Mouse (Mus musculus) kidney, postnatal 25 days (tissue): Measurements from ENCODE around the gene Calcoco1.

ENCODE experiments used
- DNase-seq, 2 experiments: peaks; one replicate each; pipeline ENCODE4 v3.0.0; 2021; ENCODE audit warnings: mixed read lengths in 2 of 2

The Calcoco1 gene

DNA sequence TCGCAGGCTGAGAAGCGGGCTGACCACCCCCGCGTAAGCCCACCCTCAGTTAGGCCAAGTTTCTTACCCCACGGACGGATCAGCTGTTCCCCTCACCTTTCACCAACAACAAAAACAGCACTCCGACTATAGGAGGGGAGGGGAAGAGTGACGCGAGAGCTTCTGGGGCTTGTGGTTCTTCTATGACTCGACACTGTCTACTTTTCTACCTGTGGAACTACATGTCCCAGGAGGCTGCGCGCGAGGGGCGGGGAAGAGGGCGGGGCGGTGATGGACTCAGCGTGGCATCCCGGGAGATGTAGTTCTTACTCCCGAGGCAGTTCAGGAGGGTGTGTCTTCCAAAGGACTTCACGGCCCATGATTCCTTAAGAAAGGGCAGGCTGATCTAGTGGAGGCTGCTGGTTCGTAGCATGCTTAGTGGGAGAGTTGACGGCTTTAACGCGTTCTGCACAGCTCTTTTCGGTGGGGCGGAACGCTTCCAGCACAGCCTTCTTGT is at the start of gene Calcoco1:
TSS of gene Calcoco1 (minus strand) at position 199 of the 496 bp plus-strand sequence.
- peak; percentile 97 to 98 for DNase-seq

DNA sequence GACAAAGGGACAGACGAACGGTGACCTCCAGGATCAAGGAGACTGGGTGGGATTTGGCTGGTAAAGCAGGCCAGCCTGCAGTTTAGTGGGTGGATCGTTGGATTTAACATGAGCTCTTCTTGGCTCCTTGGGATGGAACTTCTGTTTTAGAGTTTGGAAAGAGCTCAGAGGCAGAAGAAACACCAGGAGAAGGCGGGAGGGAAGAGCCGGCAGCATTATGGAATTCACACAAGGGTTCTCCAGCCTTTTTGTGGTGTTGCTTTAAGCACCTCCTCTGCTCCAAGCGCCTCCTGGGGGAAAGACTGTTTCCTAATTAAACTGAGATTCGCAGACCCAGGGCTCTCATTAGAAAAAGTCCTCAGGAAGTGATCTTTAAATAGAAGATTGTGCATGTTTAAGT is 48.9 kb upstream of the Calcoco1 start:
- DNase-seq, result no peak

DNA sequence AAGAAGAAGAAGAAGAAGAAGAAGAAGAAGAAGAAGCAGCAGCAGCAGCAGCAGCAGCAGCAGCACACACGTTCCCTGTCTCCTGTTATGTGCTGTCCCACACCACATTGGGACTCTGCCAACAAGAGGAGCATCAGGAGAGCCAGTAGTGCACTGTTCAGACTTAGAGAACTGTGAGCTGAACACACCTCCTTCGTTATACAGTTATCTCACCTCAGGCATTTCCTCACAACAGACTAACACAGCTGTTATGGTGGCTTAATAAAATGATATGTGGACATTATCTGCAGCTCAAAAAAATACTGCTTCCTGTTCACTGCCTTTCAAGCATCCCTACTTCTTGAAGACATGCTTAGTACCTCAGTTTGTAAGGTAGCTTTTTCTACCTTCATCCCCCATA is 43.2 kb upstream of the Calcoco1 start:
- DNase-seq, result no peak

DNA sequence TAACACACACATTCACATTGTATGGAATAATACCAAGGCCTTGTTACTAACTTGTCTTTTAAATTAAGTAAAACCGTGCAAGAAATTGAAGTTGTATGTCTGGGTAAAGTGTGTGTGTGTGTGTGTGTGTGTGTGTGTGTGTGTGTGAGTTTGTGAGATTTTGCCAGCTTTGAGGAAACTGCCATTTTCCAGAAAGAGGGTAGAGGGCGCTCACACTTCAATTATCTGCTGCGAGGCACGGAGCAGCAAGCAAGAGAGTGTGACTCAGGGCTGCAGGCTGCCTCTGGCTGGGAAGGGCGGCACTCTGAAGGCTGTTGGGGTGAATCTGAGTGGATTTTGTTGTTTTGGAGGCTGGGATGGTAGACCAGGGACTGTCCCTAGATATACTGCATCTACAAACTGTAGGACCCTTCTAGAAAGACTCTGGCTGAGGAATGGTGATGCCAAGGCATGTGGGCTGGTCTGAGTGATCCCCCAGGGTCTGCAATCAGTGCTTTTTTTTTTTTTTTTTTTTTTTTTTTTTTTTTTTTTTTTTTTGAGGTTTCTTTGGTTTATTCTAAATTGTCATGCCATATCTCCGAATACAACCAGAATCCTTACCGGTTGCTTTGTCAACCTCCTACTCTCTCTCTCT is 39.9 kb upstream of the Calcoco1 start:
- DNase-seq, result peak; percentile 53 to 73

DNA sequence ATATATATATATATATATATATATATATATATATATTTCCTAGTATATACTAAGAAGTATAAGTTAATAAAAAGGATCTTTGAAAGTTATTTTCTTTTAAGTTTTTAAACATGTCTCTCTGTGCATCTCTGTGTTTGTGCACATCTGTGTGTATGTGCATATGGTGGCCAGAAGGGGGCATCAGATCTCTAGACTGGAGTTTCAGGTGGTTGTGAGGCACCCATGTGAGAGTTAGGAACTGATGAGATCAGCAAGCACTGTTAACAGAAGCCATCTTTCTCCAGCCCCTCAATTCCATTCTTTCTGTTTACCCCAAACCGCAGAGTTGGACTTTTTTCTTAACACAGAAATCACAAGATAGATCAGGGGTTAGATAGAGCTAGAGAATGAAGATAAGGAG is 35.7 kb upstream of the Calcoco1 start:
- DNase-seq, result no peak

DNA sequence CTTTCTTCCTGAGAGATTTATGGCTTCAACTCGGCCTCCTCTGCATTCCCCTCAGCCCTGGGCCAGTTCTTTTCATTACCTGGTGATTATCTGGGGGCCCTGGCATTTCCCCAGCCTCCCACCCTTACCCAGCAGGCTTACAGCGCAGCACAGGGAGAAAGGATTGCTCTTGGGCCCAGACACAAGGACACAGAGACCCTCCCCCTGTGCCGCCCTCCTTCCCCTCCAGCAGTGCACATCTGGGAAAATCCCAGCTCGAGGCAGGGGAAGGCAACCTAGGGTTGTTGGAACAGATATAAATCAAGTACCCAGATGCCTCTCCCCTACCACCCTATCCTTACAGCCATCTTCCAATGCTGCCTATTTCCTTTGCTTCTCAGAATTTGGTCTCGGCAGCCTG is 33.1 kb upstream of the Calcoco1 start:
- no peak for DNase-seq

DNA sequence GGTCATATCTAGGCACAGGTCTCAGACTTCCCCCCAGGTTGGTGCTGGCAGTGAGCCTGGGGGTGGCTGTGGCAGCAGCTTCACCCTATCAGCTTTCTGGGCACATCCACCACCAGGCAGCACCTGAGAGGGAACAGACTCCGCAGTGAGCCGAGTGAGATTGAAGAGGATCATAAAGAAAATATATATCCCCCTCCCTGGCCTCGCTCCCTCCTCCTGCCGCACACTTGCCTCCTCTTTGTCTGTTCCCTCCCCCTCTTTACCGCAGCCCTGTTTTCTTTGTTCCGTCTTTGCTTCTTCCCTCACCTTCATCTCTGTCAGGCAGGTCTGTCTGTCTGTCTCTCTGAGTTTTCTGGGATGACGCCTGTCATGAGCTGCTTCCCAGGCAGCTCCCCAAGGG is 32.4 kb upstream of the Calcoco1 start:
- DNase-seq, result no peak

DNA sequence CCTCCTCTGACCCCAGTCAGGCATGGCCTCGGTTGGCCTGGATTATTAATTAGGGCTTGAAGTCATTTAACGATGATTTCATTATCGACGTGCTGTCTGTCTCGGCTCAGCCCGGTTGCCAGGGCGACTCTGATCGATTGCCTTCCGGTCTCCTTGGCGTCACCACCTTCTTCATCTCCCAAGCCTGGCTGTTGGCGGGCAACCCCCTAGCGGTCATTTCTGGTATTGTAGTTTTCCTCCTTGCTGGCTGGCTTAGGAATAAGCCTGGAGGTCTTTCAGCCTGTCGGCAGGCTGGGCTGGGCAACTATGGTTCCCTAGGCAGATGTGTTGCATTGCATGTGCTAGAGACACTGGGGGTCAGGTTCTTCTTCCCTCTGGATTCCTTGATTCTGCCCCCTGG is 31.2 kb upstream of the Calcoco1 start:
- peak; percentile 49 to 61 for DNase-seq

DNA sequence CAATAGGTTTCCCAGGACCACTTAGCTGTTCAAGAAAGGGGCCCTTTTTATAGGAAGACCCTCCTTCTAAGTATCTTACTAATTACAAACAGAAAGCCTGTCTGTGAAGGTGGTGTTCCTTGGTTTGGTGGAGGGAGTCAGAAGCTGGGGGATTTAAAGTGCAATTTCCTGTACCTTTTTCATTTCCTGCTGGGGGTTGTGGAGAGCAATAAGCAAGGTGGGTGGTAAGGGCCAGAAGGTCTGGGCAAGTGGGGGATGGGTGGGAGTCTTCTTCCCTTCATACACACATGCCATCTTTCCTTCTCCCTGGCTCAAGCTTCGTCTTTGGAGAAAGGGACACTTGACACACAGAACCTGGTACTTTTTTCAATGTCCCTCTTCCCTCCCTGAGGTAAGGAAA is 30.2 kb upstream of the Calcoco1 start:
- no peak for DNase-seq

DNA sequence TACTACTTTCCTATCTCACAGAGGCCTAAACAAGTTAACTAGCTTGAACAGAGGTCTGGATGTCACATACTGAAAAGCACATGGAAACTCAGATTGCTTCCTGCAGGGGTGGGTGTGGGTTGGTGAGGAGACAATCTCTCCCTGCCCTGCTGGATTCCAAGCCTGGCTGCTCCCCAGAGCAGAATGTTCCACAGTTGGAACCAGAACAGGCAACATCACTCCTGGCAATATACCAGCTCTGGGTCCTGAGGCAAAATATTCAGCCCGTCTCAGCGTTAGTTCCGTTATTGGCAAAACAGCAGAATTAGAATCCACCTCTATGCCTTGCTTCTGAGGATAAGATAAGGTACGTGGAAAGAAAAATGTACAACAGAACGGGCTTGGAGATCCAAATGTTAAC is 28.3 kb upstream of the Calcoco1 start:
- no peak for DNase-seq

DNA sequence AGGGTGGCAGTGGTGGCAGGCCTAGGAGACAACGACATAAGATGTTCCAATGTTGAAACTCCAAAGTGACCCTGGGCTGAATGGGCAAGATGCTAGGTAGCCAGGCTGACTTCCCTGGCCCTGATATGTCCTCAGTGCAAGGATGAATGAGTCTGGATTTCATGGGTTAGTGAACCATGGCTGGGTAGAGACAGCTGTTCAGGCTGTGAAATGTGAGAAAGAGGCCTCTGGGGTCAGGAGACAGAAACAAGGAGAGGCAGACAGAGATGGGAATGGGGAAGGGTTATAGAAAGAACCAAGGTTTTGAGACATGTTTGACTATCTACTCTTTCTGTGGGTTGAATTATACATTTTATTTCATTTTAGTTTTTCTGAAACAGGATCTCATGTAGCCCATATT is 27.1 kb upstream of the Calcoco1 start:
- DNase-seq, result no peak

DNA sequence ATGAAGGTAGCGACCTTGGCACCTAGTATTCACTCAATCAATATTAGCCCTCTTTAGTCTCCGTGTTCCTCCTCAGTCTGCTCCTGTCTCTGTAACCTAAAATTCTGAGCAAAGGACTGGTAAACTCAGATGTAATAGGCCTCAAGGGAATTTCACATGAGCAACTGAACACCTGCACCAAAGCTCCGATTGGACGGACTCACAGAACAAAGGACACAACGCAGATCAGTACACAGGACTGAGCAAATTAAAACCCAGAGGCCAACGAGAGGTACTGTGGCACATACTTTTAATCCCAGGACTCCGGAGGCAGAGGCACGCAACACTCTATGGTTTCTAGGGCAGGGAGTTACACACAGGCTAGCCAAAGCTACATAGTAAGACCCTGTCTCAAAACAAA is 25.9 kb upstream of the Calcoco1 start:
- DNase-seq, result no peak

DNA sequence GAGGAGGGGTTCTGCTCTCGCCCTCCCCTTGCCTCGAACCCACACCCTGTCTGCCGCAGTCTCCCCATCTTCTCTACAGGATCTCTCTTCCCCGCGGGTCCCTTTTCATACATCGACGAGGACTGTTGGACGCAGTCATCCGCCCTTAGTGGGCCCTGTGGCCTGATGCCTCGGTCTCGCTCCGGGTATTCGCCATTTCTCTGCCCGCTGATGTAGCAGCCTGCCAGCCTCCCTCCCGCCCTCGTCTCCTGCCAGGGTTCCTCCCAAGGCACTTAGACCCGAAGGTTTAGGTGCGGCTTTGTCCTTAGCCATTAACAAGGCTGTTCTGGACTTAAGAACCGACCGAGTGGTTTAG is 25.3 kb upstream of the Calcoco1 start:
- DNase-seq, result no peak

DNA sequence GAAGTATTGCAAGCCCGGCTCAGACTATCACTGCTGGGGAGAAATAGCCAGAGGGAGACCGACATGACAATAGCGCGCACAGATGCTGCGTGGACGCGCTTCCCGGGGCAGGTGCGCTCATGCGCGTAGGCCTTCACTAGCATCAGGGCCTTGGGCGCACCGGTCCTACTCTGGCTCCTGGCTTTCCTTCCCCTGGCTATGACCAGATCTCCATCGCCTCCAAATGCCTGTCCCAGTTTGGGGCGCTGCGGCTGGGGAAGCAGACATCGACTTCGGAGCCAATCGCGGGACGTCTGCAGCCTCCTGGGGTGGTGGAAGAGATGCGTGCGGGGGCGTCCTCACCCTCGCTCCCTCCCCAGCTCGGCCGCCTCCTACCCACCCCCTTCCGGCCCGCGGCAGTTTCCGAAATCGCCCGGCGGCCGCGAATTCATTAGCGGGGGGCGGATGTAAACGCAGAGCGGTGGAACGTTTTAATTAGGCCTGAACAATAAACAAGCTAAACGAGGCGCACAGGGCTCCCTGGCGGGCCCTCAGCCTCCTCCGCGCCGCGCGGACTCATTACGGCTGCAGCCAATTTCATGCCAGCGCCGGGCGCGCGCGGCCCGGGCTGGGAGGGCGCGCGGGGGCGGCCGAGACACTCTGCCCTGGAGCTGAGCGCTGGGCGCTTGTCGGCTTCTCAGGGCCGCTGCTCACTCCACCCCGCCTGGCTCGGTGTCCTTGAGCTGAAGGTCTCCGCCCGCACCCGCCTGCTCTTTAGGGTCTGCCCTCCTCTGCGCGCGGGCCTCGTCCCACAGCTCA is 24.7 kb upstream of the Calcoco1 start:
- peak; percentile 30 to 60 for DNase-seq

DNA sequence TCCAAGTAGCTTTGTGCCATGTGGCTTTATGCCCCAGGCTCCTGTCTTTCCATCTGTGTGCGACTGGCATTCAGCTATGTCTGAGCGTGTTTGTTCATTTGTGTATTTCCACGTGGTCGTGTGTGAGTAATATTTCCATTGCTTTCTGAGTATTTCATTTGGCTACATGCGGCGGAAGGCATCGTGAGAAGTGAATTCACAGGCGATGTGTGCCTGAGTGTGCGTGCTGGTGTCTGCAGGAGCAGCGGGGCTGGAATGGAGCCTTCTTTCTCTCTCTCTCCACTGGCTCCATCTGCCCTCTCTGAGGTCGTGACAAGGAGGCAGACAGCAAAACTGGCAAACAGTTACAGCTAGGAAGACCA is 24.1 kb upstream of the Calcoco1 start:
- no peak for DNase-seq

DNA sequence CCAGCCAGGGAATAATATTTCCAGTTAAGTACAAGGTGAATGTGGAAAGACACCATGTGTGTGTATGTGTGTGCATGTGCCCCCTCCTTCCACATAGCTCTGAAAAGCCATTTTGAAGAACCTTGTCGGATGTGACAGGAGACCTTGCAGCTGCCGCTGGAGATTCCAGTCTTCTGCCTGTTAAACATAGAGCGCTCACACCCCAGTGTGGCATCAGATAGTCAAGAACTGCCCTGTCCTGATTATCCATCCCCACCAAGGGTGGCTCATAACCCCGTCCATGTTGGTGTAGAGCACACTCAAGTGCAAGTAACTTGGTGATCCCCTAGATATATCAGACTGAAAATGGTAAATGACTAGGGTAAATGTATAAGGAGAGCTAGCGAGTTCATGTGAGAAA is 23.4 kb upstream of the Calcoco1 start:
- DNase-seq, result no peak

DNA sequence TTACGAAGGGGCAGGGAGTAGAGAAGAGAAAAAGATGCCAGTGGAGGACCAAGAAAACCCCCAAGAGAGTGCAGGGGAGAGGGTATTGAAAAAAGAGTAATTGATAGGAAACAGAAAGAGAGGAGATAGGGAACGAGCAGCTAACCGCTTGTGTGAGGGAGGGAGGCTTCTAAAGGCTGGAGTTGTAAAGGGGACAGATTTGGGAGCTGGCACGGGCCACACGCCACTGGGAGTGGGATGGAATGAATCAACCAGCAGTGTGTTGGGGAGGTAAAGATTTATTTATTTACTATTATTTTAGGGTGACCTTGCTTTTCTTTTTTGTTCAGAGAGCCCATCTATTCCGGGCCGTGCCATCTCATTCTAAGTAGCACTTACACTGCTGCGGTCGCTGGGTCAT is 22.9 kb upstream of the Calcoco1 start:
- DNase-seq, result no peak

DNA sequence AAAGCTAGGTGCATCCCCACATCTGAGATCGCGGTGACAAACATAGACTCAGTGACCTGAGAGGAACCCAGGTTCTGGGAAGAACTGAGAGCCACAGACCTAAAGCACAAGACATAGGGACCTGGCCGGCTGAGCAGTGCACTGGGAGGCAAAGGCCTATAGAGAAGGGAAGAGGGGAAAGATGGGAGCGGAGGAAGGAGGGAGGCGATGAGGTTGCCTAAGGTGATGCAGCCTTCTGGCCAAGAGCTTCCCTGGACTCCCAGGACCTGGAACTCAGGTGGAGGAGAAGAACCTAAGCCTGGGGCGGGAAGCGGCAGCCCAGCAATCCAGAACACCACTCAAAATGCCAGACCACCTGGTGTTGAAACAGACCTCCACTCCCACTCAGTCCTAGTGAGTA is 22.4 kb upstream of the Calcoco1 start:
- no peak for DNase-seq

DNA sequence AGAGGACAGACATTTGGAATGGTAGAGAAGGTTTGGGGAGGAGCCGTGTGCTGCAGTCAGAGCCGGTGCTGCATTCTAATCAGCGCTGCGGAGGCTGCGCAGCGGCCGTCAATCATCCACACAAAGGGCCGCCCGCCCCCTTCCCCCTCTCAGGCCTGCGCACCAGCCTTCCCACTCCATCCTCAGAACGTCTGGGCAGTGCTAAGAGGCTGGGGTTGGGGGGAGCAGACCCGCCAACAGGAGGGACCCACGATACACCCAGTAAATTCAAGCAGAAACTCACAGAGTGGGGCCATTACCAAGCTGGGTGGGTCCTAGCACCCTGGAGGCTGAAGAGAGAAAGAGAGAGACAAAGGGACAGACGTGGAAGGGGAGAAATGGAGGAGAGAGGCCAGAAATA is 22.0 kb upstream of the Calcoco1 start:
- no peak for DNase-seq

DNA sequence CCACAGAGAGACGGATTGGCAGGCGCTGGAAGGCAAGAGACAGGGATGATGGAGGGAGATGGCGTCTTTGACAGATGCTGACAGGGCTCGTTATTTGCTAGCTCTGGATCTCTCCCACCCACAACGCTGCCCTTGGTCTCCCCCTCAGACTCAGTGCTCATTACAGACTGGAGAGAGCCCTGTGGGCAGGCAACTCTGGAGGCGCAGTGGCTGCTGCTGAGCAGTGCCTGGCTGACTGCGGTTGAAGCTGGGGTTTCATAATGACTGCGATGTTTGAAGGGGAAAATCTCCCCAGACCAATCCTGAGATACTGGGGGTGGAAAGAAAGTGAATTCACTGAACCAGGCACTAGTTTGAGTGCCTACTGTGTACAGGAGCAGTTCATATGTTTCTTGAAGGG is 21.2 kb upstream of the Calcoco1 start:
- DNase-seq, result no peak

DNA sequence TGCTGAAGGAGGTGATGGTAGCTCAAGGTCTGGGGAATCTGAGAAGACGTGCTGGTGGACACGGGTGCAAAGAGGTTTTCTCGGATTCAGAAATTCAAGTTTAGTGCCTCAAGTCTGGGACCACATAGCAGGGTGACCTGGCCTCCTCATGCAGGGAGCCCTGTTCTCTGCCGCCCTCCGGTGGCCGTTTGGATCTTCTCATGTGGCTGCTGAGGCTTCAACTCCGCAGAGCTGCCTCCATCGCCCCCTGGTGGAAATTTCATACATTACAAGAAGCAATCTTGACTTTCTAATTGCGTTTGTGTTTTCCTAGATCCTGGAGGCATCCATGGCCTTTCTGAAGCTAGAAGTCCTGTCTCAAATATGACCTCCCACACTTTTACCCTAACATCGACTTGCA is 20.6 kb upstream of the Calcoco1 start:
- DNase-seq, result peak; percentile 92 to 97

DNA sequence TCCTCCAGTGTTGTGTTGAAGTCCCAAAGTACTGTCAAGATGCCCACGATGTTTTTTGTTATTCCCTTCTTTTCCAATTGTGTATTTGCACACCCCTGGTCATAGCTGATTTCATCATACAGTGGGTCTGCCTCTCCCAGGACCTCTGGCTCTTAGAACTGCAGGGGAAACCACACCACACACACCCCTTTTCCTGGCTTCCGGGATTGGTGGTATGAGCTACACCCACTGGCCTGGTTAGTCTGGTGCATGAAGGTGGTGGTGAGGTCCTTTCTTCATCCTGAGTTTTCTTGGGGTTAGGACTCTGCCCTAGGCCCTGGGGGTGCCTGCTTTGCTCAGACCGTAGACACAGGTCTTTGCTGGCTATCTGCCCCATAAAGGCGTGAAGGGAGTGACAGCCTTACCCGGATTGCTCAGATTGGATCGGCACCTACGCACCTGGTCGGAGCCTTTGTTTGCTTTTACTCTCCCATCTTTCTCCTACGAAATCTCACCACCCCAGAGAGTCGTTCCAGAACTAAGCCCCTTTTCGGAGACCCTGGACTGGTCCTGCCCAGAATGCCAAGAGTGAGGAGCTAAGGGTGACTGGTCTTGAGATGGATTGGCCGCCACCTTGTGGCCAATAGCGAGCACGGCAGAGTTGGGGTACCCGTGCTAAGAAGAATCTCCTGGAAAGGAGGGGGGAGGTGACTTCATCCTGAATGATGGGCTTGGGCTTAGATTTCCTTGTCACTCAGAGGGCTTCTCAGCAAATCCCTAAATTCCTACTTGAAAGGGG is 17.7 kb upstream of the Calcoco1 start:
- peak; percentile 68 for DNase-seq

DNA sequence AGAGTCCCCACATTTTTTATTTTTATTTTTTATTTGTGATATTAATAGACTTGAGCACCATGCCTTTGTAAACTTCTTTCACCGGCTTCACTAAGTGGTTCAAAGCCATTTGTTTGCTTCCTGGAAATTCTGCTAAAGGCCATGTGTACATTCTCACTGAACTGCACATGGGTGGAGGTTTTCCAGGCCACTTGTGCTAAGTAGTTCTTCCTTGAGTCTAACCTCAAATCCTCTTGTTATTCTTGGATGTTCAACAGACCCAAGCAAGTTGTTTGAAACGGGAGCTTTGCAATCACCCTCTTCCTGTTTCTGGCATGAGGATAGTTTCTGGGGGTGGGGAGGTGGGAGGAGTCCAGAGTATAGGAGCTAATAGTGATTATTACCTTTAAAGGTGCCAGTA is 16.5 kb upstream of the Calcoco1 start:
- DNase-seq, result no peak

DNA sequence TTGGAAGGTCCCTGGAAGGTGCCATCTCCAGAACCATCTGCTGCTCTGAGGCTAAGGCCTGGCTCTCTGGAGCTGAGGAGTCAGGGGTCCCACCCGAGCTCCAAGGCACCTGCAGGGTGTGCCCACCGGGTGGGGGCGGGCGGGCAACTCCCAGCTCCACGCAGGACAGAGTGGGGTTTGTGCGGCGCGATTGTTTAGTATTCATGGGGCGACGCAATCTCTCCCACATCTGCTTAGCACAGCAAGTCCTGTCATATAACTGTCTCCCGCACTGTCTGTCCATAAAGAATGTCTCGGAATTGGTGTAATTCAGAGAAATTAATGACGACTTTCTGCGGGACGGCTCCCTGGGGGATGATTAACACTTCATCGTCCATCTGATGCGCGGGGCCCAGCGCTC is 15.1 kb upstream of the Calcoco1 start:
- DNase-seq, result no peak
